Mouse (Mus musculus): ENCODE measurements around the gene Polr3h. TPM values are rescaled to one million over a fixed set of nuclear protein-coding genes. Genes with fewer than 3 reads are reported as not detected.

Gene Polr3h
- polyA plus RNA-seq, 1 experiment from 2014 or later, result 110 TPM

DNA sequence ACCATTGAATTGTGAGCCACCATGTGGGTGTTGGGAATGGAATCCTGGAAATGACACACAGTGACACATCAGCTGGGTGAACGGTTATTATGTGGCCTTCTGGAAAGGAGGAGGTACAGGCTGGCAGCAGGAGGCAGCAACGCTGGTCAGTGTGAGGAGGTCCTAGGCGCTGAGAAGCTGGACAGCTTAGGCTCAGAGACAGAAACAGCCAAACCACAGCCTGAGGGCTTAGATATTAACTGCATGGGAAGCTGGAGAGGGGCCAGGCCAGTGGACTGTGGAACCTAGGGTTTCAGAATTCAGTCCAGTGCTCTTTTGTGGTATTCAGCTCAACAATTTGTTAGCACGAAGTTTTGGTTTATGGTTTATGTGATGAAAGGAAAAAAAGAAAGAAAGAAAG is 1.7 kb upstream of the Polr3h start:
- no peak for ATAC-seq
- no peak overlapping the region for H3K4me2 ChIP-seq (ENCODE audit: low read length)
- H3K27me3 ChIP-seq (replicated peaks; ENCODE audit: control insufficient read depth, insufficient read depth, low read length), result no peaks in the 10 kb centered on the region
- H3K36me3 ChIP-seq (ENCODE audit: control insufficient read depth, insufficient read depth, low read length), result peaks cover 4% of the 10 kb centered on the region; the same call in 1 of the 2 replicates
- H3K27ac ChIP-seq (ENCODE audit: low read depth, low read length), result peak overlapping the region; percentile 84
- no peaks in the 10 kb centered on the region for H3K9me3 ChIP-seq (replicated peaks; ENCODE audit: control insufficient read depth, low read length)
- no peak overlapping the region for H3K9ac ChIP-seq (ENCODE audit: low read length)
- 39% methylated on average over 4 of the region's 4 CpGs for WGBS
- peak; percentile 52 for DNase-seq (ENCODE audit: low spot score)
- peaks cover 17% of the 10 kb centered on the region for H3K4me1 ChIP-seq (ENCODE audit: control insufficient read depth, insufficient read depth, low read length)
- no peak overlapping the region for H3K4me3 ChIP-seq (ENCODE audit: low read depth, low read length)

GRCm38 (mm10) chr15:81926446-81926822 is 394 bp upstream of the Polr3h start:
- no peaks in the 10 kb centered on the region for H3K9me3 ChIP-seq (replicated peaks; ENCODE audit: control insufficient read depth, low read length)
- peak overlapping the region; percentile 40 for H3K9ac ChIP-seq (ENCODE audit: low read length)
- DNase-seq (ENCODE audit: low spot score) (no peak), ATAC-seq (no peak; the same call in 1 of the 2 replicates)
- WGBS, result 20% methylated on average over 9 of the region's 9 CpGs
- H3K4me1 ChIP-seq (ENCODE audit: control insufficient read depth, insufficient read depth, low read length), result peaks cover 17% of the 10 kb centered on the region
- H3K4me3 ChIP-seq (ENCODE audit: low read depth, low read length), result peak overlapping the region; percentile 74
- peak overlapping the region; percentile 84 for H3K27ac ChIP-seq (ENCODE audit: low read depth, low read length)
- peak overlapping the region; percentile 91 for H3K4me2 ChIP-seq (ENCODE audit: low read length)
- H3K36me3 ChIP-seq (ENCODE audit: control insufficient read depth, insufficient read depth, low read length), result peaks cover 11% of the 10 kb centered on the region; the same call in 1 of the 2 replicates
- no peaks in the 10 kb centered on the region for H3K27me3 ChIP-seq (replicated peaks; ENCODE audit: control insufficient read depth, insufficient read depth, low read length)

DNA sequence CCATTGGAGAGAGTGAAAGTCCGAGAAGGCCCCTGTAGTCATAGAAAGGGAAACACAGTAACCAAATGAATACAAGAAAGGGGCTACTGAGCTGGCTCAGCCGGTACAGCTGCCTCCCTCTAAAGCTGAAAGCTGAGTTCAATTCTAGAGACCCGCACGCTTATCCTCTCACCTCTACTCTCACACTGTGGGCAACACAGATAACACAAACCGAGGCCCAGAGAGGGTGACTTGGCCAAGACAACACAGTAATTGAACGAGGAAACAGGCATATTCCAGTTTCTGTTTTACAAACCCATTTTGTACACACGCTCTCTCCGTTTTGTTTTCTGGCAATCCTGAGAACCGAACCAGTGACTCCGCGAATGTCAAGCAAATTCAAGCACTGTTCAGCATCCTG is 1.1 kb downstream of the Polr3h start:
- Histone ChIP-seq H3K4me2 (ENCODE audit: low read length) (peak overlapping the region; percentile 91), H3K36me3 (ENCODE audit: control insufficient read depth, insufficient read depth, low read length) (peaks cover 11% of the 10 kb centered on the region; the same call in 1 of the 2 replicates), H3K9ac (ENCODE audit: low read length) (peak overlapping the region; percentile 79), H3K9me3 (replicated peaks; ENCODE audit: control insufficient read depth, low read length) (no peaks in the 10 kb centered on the region), H3K27ac (ENCODE audit: low read depth, low read length) (no peak overlapping the region), H3K4me3 (ENCODE audit: low read depth, low read length) (peak overlapping the region; percentile 74), H3K4me1 (ENCODE audit: control insufficient read depth, insufficient read depth, low read length) (peaks cover 17% of the 10 kb centered on the region), H3K27me3 (replicated peaks; ENCODE audit: control insufficient read depth, insufficient read depth, low read length) (no peaks in the 10 kb centered on the region)
- DNase-seq (ENCODE audit: low spot score), result no peak
- no peak for ATAC-seq
- 83% methylated on average over 11 of the region's 11 CpGs for WGBS

DNA sequence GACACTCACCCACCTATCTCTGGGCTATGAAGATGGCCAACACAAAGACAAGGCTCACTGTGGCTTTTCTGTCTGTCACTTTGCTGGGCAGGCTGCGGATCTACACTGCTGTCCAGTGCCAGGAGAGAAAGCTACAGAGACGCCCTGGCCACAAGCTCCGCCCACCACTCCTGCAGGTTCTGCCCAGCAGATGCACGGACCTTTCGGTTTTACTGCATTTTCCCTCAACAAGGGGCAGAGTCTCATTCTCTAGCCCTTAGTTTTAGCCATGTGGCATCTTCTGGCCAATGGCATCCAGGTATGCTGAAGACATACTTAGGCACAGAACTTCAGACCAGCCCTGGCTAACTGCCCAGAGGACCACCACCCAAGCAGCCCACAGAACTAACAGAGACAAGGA is 4.8 kb downstream of the Polr3h start:
- Histone ChIP-seq H3K27me3 (replicated peaks; ENCODE audit: control insufficient read depth, insufficient read depth, low read length) (no peaks in the 10 kb centered on the region), H3K4me3 (ENCODE audit: low read depth, low read length) (no peak overlapping the region), H3K27ac (ENCODE audit: low read depth, low read length) (no peak overlapping the region), H3K9me3 (replicated peaks; ENCODE audit: control insufficient read depth, low read length) (no peaks in the 10 kb centered on the region), H3K36me3 (ENCODE audit: control insufficient read depth, insufficient read depth, low read length) (peaks cover 34% of the 10 kb centered on the region), H3K9ac (ENCODE audit: low read length) (no peak overlapping the region), H3K4me2 (ENCODE audit: low read length) (no peak overlapping the region), H3K4me1 (ENCODE audit: control insufficient read depth, insufficient read depth, low read length) (peaks cover 13% of the 10 kb centered on the region)
- 65% methylated on average over 5 of the region's 5 CpGs for WGBS
- DNase-seq (ENCODE audit: low spot score), result no peak
- ATAC-seq, result no peak

DNA sequence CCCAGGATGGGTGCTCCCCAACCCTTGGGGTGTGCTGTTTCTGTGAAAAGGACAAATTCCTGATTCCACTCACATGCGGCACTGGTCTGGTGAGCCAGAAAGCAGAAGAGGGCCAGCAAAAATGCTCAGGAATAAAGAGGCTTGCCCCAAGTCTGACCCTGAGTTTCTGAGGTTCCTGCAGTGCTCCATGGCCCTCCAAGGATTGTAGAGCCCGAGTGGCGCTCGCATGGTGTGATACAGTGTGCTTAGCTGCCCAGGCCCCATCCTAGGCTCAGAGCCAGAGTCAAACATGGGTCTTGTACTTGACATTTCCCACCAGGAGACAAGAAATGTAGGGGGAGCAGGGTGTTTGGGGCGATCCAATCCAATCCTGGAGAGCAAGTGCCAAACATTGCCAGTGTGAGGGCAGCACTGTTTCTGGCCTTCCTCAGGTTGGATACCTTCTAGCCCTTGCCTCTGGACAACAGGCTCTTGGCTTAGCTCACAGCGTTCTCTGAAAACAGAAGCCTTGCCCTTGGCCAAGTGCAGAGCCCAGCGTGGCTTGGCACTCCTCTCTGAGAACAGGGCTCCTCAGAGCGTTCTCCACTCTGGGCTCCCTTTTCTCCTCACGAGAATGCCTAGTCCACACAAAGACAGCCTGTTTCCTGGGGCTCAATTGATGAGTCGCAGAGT is 5.4 kb downstream of the Polr3h start:
- no peak for ATAC-seq
- Histone ChIP-seq H3K4me3 (ENCODE audit: low read depth, low read length) (no peak overlapping the region), H3K9ac (ENCODE audit: low read length) (no peak overlapping the region), H3K27ac (ENCODE audit: low read depth, low read length) (no peak overlapping the region), H3K9me3 (replicated peaks; ENCODE audit: control insufficient read depth, low read length) (no peaks in the 10 kb centered on the region), H3K27me3 (replicated peaks; ENCODE audit: control insufficient read depth, insufficient read depth, low read length) (no peaks in the 10 kb centered on the region), H3K4me1 (ENCODE audit: control insufficient read depth, insufficient read depth, low read length) (peaks cover 13% of the 10 kb centered on the region), H3K36me3 (ENCODE audit: control insufficient read depth, insufficient read depth, low read length) (peaks cover 40% of the 10 kb centered on the region), H3K4me2 (ENCODE audit: low read length) (no peak overlapping the region)
- no peak for DNase-seq (ENCODE audit: low spot score)
- WGBS, result 85% methylated on average over 10 of the region's 10 CpGs

- DNase-seq (ENCODE audit: low spot score) (no peak), ATAC-seq (no peak)
- Histone ChIP-seq H3K27ac (ENCODE audit: low read depth, low read length) (no peak overlapping the region), H3K4me2 (ENCODE audit: low read length) (no peak overlapping the region), H3K9ac (ENCODE audit: low read length) (no peak overlapping the region), H3K4me3 (ENCODE audit: low read depth, low read length) (no peak overlapping the region), H3K36me3 (ENCODE audit: control insufficient read depth, insufficient read depth, low read length) (peaks cover 56% of the 10 kb centered on the region), H3K27me3 (replicated peaks; ENCODE audit: control insufficient read depth, insufficient read depth, low read length) (no peaks in the 10 kb centered on the region), H3K4me1 (ENCODE audit: control insufficient read depth, insufficient read depth, low read length) (no peaks in the 10 kb centered on the region), H3K9me3 (replicated peaks; ENCODE audit: control insufficient read depth, low read length) (no peaks in the 10 kb centered on the region)
- WGBS, result 93% methylated on average over 5 of the region's 5 CpGs
These were observed 7.0 kb downstream of the Polr3h start for GRCm38 (mm10) chr15:81919062-81919461.

- Histone ChIP-seq H3K4me1 (ENCODE audit: control insufficient read depth, insufficient read depth, low read length) (no peaks in the 10 kb centered on the region), H3K27ac (ENCODE audit: low read depth, low read length) (no peak overlapping the region), H3K9me3 (replicated peaks; ENCODE audit: control insufficient read depth, low read length) (no peaks in the 10 kb centered on the region), H3K9ac (ENCODE audit: low read length) (no peak overlapping the region), H3K4me2 (ENCODE audit: low read length) (no peak overlapping the region), H3K27me3 (replicated peaks; ENCODE audit: control insufficient read depth, insufficient read depth, low read length) (no peaks in the 10 kb centered on the region), H3K36me3 (ENCODE audit: control insufficient read depth, insufficient read depth, low read length) (peaks cover 65% of the 10 kb centered on the region), H3K4me3 (ENCODE audit: low read depth, low read length) (no peak overlapping the region)
- DNase-seq (ENCODE audit: low spot score) (peak; percentile 63), ATAC-seq (peak; percentile 71)
- WGBS, result 55% methylated on average over 6 of the region's 6 CpGs
These were observed 8.2 kb downstream of the Polr3h start for GRCm38 (mm10) chr15:81917621-81918463.

DNA sequence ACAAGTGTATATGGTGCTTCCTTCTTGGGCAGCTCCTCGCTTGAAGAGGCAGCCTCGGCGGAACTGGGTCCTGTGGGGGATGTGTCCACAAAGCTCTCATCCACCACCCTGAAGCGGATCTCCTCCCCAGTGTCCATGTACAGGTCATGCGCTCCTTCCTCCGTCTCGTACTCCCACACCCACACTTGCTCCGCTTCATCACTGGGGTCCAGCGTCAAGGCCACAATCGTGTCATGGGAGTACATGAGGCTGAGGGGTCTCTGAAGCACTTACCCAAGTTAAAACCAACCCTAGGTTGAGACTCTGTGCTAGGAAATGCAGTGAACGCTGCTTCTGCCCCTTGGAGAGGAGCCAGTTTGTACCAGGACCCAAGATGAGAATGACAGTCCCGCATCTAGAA is 8.8 kb downstream of the Polr3h start:
- H3K9ac ChIP-seq (ENCODE audit: low read length), result no peak overlapping the region
- ATAC-seq, result no peak
- no peak for DNase-seq (ENCODE audit: low spot score)
- no peaks in the 10 kb centered on the region for H3K27me3 ChIP-seq (replicated peaks; ENCODE audit: control insufficient read depth, insufficient read depth, low read length)
- H3K36me3 ChIP-seq (ENCODE audit: control insufficient read depth, insufficient read depth, low read length), result peaks cover 68% of the 10 kb centered on the region
- no peaks in the 10 kb centered on the region for H3K4me1 ChIP-seq (ENCODE audit: control insufficient read depth, insufficient read depth, low read length)
- no peak overlapping the region for H3K4me3 ChIP-seq (ENCODE audit: low read depth, low read length)
- WGBS, result 88% methylated on average over 12 of the region's 12 CpGs
- no peak overlapping the region for H3K4me2 ChIP-seq (ENCODE audit: low read length)
- no peaks in the 10 kb centered on the region for H3K9me3 ChIP-seq (replicated peaks; ENCODE audit: control insufficient read depth, low read length)
- no peak overlapping the region for H3K27ac ChIP-seq (ENCODE audit: low read depth, low read length)

DNA sequence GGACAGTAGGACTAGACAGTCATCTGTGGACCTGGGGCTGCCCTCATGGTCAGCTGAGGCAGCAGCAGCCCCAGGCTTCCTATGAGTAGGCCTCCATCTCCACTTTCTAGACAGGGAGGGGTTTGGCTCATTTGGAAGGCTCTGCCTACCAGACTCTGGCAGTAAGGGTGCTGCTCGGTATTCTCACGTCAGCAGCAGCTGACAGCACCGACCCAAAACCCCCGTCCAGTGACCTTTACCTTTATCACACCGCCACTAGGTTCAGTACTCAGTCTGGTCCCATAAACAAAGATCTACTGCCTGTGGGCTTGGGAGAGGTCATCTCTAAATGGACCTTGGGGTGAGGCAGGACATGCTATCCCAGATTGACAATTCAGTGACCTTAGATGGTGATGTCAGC is 10.4 kb downstream of the Polr3h start:
- Histone ChIP-seq H3K36me3 (ENCODE audit: control insufficient read depth, insufficient read depth, low read length) (peaks cover 79% of the 10 kb centered on the region), H3K27me3 (replicated peaks; ENCODE audit: control insufficient read depth, insufficient read depth, low read length) (no peaks in the 10 kb centered on the region), H3K9me3 (replicated peaks; ENCODE audit: control insufficient read depth, low read length) (no peaks in the 10 kb centered on the region), H3K4me3 (ENCODE audit: low read depth, low read length) (no peak overlapping the region), H3K27ac (ENCODE audit: low read depth, low read length) (no peak overlapping the region), H3K9ac (ENCODE audit: low read length) (no peak overlapping the region), H3K4me1 (ENCODE audit: control insufficient read depth, insufficient read depth, low read length) (no peaks in the 10 kb centered on the region), H3K4me2 (ENCODE audit: low read length) (no peak overlapping the region)
- ATAC-seq, result no peak
- DNase-seq (ENCODE audit: low spot score), result no peak
- 85% methylated on average over 5 of the region's 5 CpGs for WGBS
